Mouse (Mus musculus): ENCODE results near the gene Tex45.

Gene Tex45

DNA sequence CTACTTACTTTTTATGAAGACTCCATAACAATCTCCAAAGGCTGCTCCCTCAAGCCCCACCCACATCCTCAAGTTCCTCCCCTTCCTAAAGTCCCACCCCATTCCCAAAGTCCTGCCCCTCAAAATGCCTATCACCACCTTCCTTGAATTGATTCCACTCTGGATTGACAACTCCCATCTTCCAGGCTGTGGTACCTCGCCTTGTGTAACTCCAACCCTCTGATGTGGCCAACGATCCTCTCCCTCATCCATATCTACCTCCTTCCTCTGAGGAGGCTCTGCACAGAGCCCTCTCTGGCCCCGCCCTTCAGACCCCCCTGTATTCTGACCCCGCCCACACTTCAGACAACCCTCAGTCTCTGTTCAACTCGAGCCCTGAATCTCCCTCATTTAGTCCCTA, 14.5 kb downstream of the Tex45 start:
- DNase-seq (ENCODE audit: low spot score), result no peak

DNA sequence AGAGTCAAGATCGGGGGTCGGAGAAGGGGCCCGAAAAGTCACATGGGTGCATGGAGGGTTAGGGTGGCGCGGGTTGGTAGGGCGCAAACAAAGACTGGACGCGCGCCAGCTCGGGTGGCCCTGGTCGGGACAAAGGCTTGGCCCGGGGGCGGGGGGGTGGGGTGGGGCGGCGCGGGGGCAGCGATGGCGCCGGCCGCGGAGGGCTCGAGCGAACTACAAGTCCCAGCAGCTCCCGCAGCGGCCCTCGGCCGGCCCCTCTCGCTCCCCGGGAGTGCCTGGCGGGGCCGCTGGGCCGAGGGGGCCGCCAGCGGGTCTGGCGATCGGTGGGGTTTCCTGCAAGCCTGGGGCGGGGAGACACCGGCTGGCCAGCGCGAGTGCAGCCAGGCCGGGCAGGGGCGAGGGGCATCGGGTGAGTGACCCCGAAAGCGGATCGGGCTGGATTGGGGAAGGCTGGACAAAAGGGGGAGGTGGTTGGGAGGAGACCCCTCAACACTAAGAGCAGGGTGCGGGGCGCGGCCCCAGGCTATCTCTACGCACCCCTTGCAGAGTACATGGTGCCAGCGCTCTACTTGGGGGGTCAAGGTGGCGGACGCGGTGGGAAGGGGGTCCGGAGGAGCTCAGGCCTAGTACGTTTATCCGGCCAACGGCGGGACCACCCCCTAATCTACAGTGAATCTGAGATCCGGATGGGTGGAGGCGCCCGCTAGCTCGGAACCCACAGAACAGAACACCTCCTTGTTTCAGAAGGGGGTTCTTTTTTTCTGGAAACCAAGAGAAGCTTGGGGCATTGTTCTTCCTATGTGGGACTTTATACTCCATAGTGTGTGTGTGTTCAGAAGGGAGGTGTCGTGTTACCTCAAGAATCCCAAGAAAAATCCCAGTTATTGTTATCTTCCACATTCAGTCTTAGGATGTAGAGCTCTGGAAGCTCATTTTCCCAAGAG, 22.5 kb downstream of the Tex45 start, which contains the start of gene Zfp358:
Gene Zfp358, plus strand, starts transcription at position 238 of the 944 bp plus-strand sequence.
- DNase-seq (ENCODE audit: low spot score), result peak; percentile 79

DNA sequence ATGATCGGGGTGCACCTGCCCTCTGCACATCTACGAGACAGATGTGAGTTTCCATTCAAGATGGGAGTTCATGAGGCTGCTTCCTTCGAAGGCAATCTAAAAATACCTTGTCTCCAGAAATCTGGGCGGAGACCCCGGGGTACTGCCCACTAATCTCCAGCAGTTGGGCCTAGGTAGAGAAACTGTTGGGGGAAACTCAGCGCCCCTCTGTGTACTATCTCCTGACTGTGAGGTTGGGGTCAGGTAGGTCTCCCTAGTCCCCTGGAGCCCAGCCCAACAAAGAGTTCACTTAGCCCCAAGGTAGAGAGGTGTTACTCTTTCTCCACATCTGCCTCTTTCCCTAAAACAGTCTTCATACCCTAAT, 23.2 kb downstream of the Tex45 start:
- DNase-seq (ENCODE audit: low spot score), result no peak

DNA sequence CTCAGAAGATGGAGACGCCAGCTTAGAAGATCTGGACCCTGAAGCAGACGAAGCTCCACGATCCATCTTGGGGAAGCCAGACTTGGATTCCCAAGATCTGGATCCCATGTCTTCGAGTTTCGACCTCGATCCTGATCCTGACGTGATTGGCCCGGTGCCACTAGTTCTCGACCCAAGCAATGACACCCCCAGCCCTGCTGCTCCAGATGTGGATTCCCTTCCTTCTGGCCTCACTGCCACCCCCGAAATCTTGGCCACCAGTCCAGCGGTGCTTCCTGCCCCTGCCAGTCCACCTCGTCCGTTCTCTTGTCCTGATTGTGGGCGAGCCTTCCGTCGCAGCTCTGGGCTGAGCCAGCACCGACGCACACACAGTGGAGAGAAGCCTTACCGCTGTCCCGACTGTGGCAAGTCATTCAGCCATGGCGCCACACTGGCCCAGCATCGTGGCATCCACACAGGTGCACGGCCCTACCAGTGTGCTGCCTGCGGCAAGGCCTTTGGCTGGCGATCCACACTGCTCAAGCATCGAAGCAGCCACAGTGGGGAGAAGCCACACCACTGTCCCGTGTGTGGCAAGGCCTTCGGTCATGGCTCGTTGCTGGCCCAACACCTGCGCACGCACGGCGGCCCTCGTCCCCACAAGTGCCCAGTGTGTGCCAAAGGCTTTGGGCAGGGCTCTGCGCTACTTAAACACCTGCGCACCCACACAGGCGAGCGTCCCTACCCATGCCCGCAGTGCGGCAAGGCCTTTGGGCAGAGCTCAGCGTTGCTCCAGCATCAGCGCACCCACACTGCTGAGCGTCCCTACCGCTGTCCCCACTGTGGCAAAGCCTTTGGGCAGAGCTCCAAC, 25.1 kb downstream of the Tex45 start:
- no peak for DNase-seq (ENCODE audit: low spot score)

DNA sequence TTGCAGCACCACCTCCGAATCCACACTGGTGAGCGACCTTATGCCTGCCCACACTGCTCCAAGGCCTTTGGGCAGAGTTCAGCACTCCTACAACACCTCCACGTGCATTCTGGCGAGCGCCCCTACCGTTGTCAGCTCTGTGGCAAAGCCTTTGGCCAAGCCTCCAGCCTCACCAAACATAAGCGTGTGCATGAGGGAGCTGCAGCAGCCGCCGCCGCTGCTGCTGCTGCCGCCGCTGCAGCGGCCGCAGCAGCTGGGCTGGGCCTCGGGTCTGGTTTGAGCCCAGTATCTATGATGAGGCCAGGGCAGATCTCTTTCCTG, 25.7 kb downstream of the Tex45 start:
- no peak for DNase-seq (ENCODE audit: low spot score)

DNA sequence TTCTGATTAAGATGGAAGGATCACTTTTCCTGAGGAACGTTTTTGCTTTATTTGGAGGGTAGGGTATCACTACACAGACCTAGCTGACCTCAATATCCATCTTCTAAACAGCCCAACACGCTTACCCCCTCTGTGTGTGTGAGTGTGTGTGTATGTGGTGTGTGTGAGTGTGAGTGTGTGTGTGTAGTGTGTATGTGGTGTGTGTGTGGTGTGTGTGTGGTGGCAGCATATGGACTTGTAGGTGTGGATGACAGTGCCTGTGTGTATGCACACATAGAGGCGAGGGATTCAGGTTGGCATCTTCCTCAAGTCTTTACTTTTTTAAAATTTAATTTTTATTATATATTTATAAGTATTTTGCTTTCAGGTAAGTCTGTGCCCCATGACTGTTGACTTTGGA, 27.9 kb downstream of the Tex45 start:
- DNase-seq (ENCODE audit: low spot score), result no peak

DNA sequence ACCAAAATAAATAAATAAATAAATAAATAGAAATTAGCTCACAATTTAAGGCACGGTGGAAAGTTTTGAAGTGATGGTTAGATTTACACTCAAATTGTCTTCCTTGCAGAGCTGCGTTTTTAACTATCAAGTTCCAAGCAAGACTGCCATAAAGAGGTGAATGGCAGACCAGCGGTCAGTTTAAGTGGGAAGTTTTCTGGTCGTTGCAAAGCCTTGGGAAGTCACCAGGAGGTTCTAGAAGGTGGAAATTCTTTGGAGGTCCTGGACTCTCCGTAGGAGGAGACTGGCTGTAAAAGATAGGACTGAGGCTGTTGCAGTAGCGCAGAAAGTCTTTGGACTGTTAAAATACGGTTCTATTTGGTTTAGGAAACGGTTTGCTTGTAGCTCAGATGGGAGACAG, 29.1 kb downstream of the Tex45 start:
- DNase-seq (ENCODE audit: low spot score), result no peak

DNA sequence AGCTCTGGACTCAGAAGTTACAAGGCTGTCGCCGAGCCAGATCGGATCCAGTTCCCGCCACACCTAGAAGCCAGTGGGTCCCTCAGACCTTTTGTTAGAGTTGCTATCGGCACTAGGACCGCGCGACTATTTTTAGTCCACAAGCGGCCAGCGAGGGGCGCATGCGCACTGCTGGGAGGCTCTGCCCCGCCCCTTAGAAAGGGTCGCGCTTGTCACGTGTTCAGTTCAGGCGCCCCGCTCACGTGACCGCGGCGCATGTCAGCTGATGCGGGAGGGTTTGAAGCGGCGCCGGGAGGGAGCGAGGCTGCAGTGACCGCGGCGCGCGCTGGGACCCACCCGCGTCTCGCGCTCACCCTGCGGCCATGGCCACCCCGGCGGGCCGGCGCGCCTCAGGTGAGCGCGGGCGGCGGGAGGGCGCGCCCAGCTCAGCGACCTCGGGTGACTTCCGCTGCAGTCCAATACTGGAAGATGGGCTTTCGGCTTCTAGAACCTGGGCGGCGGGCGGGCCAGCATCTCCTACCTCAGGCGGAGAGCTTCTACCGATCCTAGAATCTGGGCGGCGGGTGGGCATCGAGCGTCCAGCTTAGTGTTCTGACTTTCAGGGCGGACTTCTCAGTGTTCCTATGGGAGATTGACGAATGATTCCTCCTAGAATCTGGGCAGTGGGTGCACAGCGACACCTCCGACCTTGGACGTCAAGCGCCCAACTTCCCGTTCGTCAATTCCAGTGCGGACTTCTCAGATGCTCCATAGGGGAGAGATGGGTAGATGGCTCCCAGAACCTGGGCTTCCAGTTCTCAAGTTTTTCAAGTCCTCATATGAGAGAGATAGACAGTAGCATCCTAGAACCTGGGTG, 29.8 kb downstream of the Tex45 start, which contains the start of gene Mcoln1:
Gene Mcoln1, plus strand, starts transcription at position 223 of the 856 bp plus-strand sequence.
- DNase-seq (ENCODE audit: low spot score), result peak; percentile 98

DNA sequence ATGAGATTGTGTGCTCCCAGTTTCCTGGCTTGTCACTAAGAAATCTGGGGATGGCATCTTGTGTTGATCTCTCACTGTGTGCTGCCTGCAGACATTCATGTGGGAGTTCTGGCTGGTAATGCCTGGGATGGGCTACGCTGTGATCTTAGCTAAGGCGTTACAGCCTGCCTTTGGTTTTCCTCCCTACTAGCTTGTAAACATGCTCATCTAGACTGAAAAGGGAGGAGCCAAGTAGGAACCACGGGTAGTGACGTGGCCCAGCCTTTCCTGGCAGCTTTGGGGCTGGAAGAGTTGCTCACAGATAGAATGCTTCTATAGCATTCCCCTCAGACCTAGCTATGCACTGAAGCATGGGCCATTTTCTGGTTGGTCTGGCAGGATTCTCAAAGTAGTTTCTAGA, 31.6 kb downstream of the Tex45 start:
- no peak for DNase-seq (ENCODE audit: low spot score)

DNA sequence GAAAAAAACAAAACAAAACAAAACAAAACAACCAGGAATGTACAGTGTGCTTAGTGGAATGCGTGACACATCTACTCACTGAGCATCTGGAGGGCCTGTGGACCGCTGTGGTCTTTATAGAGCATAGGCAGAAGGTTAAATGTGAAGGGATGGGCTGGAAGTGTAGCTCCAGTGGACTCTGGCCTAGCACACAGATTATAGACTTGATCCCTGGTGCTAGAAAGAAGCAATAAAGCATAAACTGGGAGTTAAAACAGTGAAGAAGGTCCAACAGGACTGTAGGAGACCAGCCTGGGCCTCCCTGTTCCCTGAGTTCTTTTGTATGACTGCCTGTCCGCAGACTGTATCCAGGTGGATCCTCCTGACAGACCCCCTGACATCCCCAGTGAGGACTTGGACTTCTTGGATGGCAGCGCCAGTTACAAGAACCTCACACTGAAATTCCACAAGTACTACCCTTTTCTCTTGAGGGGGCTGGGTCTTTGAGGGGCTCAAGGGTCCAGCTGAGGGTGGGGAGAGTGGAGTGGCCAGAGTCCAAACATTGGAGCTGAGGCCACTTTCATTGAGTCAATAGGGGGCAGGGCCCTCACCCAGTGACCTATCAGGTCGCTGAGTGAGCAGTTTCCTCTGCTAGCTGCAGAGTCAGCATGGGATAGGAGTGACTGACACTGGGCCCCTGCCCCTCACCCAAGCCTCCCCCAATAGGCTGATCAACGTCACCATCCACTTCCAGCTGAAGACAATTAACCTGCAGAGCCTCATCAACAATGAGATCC, 37.5 kb downstream of the Tex45 start:
- DNase-seq (ENCODE audit: low spot score), result no peak

DNA sequence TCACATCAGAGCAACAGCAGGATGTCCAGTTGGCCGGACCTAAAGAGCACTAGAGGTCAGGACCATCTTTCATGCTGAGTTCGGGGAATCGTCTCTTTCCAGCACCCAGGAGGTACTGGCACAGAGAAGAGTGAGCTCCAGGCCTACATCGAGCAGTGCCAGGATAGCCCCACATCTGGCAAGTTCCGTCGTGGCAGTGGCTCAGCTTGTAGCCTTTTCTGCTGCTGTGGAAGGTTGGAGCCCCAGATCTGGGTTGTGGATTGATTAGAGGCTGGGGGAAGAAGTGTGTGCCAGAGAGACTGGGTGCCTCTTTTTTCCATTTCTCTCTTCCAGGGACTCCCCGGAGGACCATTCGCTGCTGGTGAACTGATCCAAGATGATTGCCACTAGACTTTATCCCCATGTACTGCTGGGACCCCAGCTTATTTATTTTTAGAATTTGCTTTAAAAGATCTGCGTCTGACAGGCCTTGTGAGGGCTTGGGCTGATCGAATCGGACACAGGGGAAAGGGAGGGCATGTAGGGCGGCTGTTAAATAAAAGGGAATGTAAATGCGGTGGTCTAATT, 44.1 kb downstream of the Tex45 start:
- no peak for DNase-seq (ENCODE audit: low spot score)

DNA sequence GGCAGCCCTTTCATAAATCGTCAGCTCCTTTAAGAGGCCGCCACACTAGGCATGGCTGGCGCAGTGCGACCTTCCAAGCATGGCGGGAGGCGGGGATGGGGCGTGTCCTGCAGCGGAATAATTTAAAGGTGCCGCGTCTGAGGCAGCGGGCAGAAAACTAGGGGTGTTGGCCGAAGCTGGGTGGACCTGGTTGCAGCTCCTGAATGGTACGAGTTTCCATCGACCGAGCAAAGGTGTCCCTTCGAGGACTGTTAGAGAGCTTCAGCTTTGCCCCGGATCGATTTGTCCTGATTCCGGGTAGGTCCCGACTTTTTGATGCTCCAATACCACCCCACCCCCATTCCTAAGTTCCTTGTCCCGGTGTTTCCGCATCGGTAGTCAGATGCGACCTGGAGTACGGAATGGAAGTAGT, 44.6 kb downstream of the Tex45 start, which contains the start of gene Pnpla6:
Gene Pnpla6, plus strand, starts transcription at position 125 of the 412 bp plus-strand sequence.
- DNase-seq (ENCODE audit: low spot score), result peak; percentile 88

DNA sequence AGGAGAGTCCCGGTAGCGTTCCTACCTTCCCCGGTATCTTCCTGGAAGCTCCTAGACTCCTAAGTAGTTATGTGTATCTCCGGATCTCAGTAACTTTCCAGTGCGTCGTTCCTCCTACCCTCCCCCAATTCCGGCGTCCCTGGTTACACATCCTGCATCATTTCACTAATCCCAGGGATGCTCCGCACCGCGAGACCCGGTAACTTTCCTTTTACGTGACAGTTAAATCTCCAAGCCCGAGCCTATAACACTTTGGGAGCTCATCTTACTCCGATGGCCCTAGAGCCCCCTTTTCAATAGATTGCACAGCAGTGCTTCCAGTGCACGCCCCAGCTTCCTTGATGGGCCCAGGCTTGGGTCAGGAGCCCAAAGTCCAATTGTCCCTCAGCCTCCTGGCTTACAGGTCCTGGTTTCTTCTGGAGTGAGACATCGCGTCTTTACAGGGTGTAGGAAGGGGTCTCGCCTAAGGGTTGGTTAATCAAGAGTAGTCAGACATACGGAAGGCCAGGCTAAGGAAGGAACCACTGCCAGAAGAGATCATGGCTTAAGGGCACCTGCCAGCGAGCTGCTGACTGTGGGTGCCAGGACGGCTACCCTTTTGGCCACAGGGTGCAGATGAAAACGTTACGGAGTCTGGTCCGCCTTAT, 45.2 kb downstream of the Tex45 start:
- DNase-seq (ENCODE audit: low spot score), result peak; percentile 32

DNA sequence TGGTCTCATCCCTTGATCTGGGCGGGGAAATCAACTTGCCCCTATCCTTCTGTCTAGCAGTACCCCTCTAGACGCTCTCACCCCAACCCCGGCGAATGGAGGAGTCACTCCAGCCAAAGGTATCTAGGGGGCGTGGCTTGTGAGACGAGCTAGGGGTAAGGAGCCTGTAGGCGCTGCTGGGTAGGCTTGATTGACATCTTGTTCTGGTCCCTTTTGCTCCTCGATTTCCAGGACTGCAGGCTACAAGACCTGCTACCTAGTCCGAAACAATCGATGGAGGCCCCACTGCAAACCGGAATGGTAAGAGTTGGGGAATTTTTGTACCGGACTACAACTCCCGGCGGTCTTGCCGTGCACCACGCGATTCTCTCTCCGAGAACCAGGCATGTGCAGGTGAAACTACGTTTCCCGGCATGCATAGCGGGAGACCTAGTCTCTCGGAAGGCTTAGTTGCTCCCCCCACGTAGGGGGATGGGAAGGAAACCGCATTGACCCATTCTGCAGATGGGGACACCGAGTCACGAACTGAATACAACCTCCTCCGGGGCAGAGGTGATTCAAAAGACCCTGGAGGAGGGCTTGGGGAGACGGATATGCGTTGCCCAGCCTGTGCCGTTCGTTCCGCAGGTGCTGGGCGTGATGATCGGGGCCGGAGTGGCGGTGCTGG, 45.9 kb downstream of the Tex45 start:
- peak; percentile 87 for DNase-seq (ENCODE audit: low spot score)

DNA sequence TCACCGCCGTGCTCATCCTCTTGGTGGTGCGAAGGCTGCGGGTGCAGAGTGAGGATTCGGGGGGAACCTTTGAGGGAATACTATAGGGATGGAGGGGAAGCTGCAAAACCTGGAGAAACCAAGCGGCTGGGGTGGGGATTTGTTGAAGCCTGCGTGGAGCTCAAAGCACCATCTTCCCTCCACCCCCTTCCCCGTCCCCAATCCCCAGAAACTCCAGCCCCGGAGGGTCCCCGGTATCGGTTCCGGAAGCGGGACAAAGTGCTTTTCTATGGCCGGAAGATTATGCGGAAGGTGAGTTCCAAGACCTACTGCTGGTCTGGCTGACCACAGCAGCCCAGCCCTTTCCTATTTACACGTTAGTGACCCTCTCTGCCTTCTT, 46.4 kb downstream of the Tex45 start:
- DNase-seq (ENCODE audit: low spot score), result peak; percentile 30

DNA sequence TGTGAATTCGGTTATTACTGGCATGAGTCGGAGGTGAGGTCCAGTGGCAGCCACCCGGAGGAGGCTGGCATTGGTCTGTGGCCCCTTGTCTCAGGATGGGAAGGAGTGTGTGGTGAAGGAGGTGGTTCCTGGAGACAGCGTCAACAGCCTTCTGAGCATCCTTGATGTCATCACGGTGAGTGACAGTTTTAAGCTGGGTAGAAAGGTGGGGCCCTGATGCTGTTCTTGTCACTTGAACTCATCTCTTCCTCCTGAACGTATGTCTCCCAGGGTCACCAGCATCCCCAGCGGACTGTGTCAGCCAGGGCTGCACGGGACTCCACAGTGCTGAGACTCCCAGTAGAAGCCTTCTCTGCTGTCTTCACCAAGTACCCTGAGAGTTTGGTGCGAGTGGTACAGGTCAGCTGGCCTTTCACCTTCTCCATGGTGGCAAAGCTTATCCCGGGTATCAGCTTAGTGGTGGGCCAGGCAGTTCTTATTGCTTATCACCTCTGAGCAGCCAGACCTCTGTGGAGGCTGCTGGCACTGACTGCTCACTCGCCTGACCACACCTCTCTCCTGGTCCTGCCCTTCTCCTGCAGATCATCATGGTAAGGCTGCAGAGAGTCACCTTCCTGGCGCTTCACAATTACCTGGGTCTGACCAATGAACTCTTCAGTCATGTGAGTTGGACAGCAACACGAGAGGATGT, 51.5 kb downstream of the Tex45 start:
- no peak for DNase-seq (ENCODE audit: low spot score)

DNA sequence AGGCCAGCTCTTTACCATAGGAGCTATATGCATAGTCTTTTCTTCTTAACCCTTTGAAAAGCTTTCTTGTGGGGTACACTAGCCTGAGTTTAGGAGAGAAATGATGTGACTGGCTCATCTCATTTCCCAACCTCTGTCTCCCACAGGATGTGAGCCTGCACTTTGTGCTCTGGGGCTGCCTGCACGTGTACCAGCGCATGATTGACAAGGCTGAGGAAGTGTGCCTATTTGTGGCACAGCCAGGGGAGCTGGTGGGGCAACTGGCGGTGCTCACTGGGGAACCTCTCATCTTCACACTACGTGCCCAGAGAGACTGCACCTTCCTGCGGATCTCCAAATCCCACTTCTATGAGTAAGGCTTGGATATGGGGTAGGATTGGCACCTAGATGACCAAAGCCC, 60.2 kb downstream of the Tex45 start:
- DNase-seq (ENCODE audit: low spot score), result no peak

DNA sequence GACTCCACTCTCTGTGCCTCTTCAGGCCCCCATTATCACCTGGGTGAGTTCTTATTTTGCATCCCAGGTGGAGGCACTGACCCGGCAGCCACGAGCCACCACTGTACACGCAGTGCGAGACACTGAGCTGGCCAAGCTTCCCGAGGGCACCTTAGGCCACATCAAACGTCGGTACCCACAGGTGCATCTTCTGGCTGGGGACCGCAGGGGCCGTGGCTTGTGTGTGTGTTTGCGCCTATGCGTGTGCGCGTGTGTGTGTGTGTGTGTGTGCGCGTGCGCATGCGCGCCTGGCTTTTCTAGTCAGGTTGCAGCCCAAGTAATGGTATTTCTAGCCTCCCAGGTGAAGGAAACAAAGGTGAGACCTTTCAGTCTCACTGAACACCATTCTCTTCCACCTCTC, 61.3 kb downstream of the Tex45 start:
- no peak for DNase-seq (ENCODE audit: low spot score)
